Mouse (Mus musculus): ENCODE data around the gene Pde11a.

DNA sequence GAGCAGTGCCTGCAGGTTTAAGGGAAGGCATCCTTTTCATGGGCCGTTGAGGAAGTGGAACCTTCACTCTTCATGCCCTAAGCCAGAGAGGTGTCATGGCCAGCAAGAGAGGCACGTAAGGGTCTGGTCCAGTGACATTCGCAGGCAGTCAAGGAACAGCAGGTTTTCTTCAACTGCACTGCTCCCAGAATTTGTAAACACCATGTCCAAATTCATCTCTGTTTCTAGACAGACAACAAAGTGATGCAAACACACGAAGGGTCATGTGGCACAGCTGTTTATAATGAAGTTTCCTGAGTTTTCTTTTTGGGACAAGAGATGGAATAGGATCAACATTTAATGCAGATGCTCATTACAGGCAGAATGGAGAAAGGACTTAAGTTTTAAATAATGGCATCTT, 249.7 kb downstream of the Pde11a start:
- no peak for TF ChIP-seq CTCF (IDR thresholded peaks at IDR 0.05; ENCODE audit: extremely low read depth, insufficient read depth, low read length)
- TF ChIP-seq POLR2A (IDR thresholded peaks at IDR 0.05; ENCODE audit: extremely low read depth, insufficient read depth, low read length), result no peak

Measured in cortical plate, adult 2 months (tissue).